Mouse (Mus musculus) spleen, adult 10 weeks (tissue): ENCODE results near the gene Snrpf. TPM values are rescaled to one million over a fixed set of nuclear protein-coding genes. Genes with fewer than 3 reads are reported as not detected.

Experiments used
- polyA plus RNA-seq: library from polyadenylated mRNA; stranded (reverse); fragments of 350-450 nt; fragmentation: Illumina TruSeq; extraction: RNeasy Lipid Tissue Mini Kit (QIAGEN cat#74804); gene quantifications from one replicate; pipeline ENCODE4 v1.2.3, GENCODE M21; 2015; ENCODE audit warnings: low replicate concordance; ENCODE audit not compliant: insufficient read depth

Gene Snrpf
- polyA plus RNA-seq, result 72.4 TPM

DNA sequence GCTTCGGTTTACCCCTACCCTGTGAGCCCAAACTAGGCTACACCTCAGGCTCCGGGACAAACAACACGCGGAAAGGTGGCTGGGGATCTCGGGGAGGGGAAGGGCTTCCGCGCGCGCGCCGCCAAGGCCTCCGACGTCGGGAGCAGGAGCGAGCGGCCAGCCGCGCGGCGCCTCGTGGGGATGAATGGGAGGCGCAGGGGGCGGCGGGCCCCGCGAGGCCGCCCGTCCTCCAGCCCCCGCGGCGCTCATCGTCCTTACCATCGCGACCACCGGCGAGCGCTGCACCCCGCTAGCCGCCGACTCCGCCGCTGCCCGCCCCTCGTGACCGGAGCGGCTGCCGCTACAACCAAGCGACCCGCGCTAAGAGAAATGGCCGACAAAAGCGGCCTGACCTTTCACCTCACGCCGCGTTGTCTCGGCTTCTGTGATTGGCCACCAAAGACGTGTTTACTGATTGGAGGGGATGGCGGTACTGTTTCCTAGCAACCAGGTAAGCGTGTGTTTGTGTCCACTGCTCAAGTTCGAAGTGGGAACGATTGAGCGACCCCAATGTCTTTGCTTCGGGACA is at the start of gene Snrpf:
TSS of gene Snrpf (minus strand) at position 426 of the 568 bp plus-strand sequence.

GRCm38 (mm10) chr10:93540431-93541210 is 48.9 kb downstream of the Snrpf start, which contains the start of gene Ccdc38:
Gene Ccdc38, plus strand, starts transcription at chr10:93540632.

GRCm38 (mm10) chr10:93539775-93540430 is 49.6 kb downstream of the Snrpf start, which contains the start of gene Amdhd1:
Gene Amdhd1, minus strand, starts transcription at chr10:93540033.

Other genes starting within 250 kb of the Snrpf start
- 117 TPM for gene Lta4h, start 136.3 kb downstream of the Snrpf start, polyA plus RNA-seq
- 0.51 TPM for gene Hal, start 100.9 kb downstream of the Snrpf start, polyA plus RNA-seq
- not detected for gene Amdhd1, start 49.7 kb downstream of the Snrpf start, polyA plus RNA-seq
- 0.10 TPM for gene Ccdc38, start 49.1 kb downstream of the Snrpf start, polyA plus RNA-seq
- gene Ntn4, start 51.0 kb upstream of the Snrpf start, polyA plus RNA-seq, result 7.2 TPM
- gene Usp44, start 241.8 kb upstream of the Snrpf start, polyA plus RNA-seq, result 0.10 TPM